Mouse (Mus musculus): Measurements from ENCODE around the gene Ptcd1. TPM values are rescaled to one million over a fixed set of nuclear protein-coding genes. Genes with fewer than 3 reads are reported as not detected.

The Ptcd1 gene
- polyA plus RNA-seq, 1 experiment from 2014 or later, result 20.0 TPM

- Histone ChIP-seq H3K9me3 (replicated peaks) (no peaks in the 10 kb centered on the region), H3K4me1 (no peaks in the 10 kb centered on the region), H3K9ac (no peak overlapping the region), H3K27ac (no peak overlapping the region), H3K4me3 (no peak overlapping the region), H3K4me2 (no peak overlapping the region), H3K36me3 (ENCODE audit: poor library complexity, severe bottlenecking) (peaks cover 31% of the 10 kb centered on the region), H3K27me3 (0 out of 2 replicates have a peak, but pooled peaks cover 2% of the 10 kb centered on the region)
- ATAC-seq, result no peak
- 79% methylated on average over 7 of the region's 7 CpGs for WGBS
Measured at GRCm38 (mm10) chr5:145120921-145121320, 46.0 kb downstream of the Ptcd1 start.

GRCm38 (mm10) chr5:145119385-145119784, 47.5 kb downstream of the Ptcd1 start:
- H3K27me3 ChIP-seq, result peaks cover 16% of the 10 kb centered on the region
- H3K27ac ChIP-seq, result no peak overlapping the region
- 92% methylated on average over 2 of the region's 2 CpGs for WGBS
- peaks cover 15% of the 10 kb centered on the region for H3K36me3 ChIP-seq (ENCODE audit: poor library complexity, severe bottlenecking)
- no peak for ATAC-seq
- H3K4me3 ChIP-seq, result no peak overlapping the region
- no peak overlapping the region for H3K9ac ChIP-seq
- no peak overlapping the region for H3K4me2 ChIP-seq
- H3K9me3 ChIP-seq (replicated peaks), result no peaks in the 10 kb centered on the region
- H3K4me1 ChIP-seq, result peaks cover 6% of the 10 kb centered on the region

GRCm38 (mm10) chr5:145118461-145118860, 48.4 kb downstream of the Ptcd1 start:
- H3K4me3 ChIP-seq, result no peak overlapping the region
- 92% methylated on average over 5 of the region's 5 CpGs for WGBS
- H3K9me3 ChIP-seq (replicated peaks), result no peaks in the 10 kb centered on the region
- H3K4me2 ChIP-seq, result no peak overlapping the region
- H3K9ac ChIP-seq, result no peak overlapping the region
- H3K27me3 ChIP-seq, result peaks cover 25% of the 10 kb centered on the region
- no peak overlapping the region for H3K27ac ChIP-seq
- H3K36me3 ChIP-seq (ENCODE audit: poor library complexity, severe bottlenecking), result peaks cover 6% of the 10 kb centered on the region; the same call in 1 of the 2 replicates
- H3K4me1 ChIP-seq, result peaks cover 13% of the 10 kb centered on the region
- ATAC-seq, result no peak

- ATAC-seq, result no peak
- WGBS, result 61% methylated on average over 6 of the region's 6 CpGs
Measured at GRCm38 (mm10) chr5:145118005-145118404, 48.9 kb downstream of the Ptcd1 start.

GRCm38 (mm10) chr5:145116916-145117315, 50.0 kb downstream of the Ptcd1 start:
- Histone ChIP-seq H3K4me2 (no peak overlapping the region), H3K36me3 (ENCODE audit: poor library complexity, severe bottlenecking) (0 out of 2 replicates have a peak, but pooled peaks cover 2% of the 10 kb centered on the region), H3K9ac (no peak overlapping the region), H3K9me3 (replicated peaks) (no peaks in the 10 kb centered on the region), H3K4me3 (no peak overlapping the region), H3K4me1 (peaks cover 13% of the 10 kb centered on the region), H3K27me3 (peaks cover 28% of the 10 kb centered on the region), H3K27ac (no peak overlapping the region)
- WGBS, result 51% methylated on average over 10 of the region's 10 CpGs
- no peak for ATAC-seq

More at GRCm38 (mm10) chr5:145118005-145118404, 48.9 kb downstream of the Ptcd1 start:
- Histone ChIP-seq H3K9me3 (replicated peaks) (no peaks in the 10 kb centered on the region), H3K4me1 (peaks cover 13% of the 10 kb centered on the region), H3K4me3 (no peak overlapping the region), H3K4me2 (no peak overlapping the region), H3K27me3 (peaks cover 28% of the 10 kb centered on the region), H3K9ac (no peak overlapping the region), H3K36me3 (ENCODE audit: poor library complexity, severe bottlenecking) (peaks cover 1% of the 10 kb centered on the region; the same call in 1 of the 2 replicates), H3K27ac (no peak overlapping the region)

- Histone ChIP-seq H3K27ac (no peak overlapping the region), H3K4me1 (peaks cover 13% of the 10 kb centered on the region), H3K36me3 (ENCODE audit: poor library complexity, severe bottlenecking) (0 out of 2 replicates have a peak, but pooled peaks cover 8% of the 10 kb centered on the region), H3K4me2 (no peak overlapping the region), H3K27me3 (peaks cover 28% of the 10 kb centered on the region), H3K4me3 (no peak overlapping the region), H3K9me3 (replicated peaks) (no peaks in the 10 kb centered on the region), H3K9ac (no peak overlapping the region)
- WGBS, result 59% methylated on average over 4 of the region's 4 CpGs
- no peak for ATAC-seq
Measured at GRCm38 (mm10) chr5:145116316-145116715, 50.6 kb downstream of the Ptcd1 start.

GRCm38 (mm10) chr5:145115736-145116135, 51.2 kb downstream of the Ptcd1 start:
- H3K4me3 ChIP-seq, result no peak overlapping the region
- no peaks in the 10 kb centered on the region for H3K9me3 ChIP-seq (replicated peaks)
- peaks cover 28% of the 10 kb centered on the region for H3K27me3 ChIP-seq
- WGBS, result 95% methylated on average over 5 of the region's 5 CpGs
- no peak overlapping the region for H3K9ac ChIP-seq
- peaks cover 13% of the 10 kb centered on the region for H3K4me1 ChIP-seq
- no peak overlapping the region for H3K27ac ChIP-seq
- H3K36me3 ChIP-seq (ENCODE audit: poor library complexity, severe bottlenecking), result peaks cover 14% of the 10 kb centered on the region
- H3K4me2 ChIP-seq, result no peak overlapping the region
- ATAC-seq, result no peak

GRCm38 (mm10) chr5:145114606-145115473, 52.1 kb downstream of the Ptcd1 start:
- Histone ChIP-seq H3K4me2 (peak overlapping the region; percentile 70), H3K36me3 (ENCODE audit: poor library complexity, severe bottlenecking) (peaks cover 23% of the 10 kb centered on the region), H3K27ac (no peak overlapping the region), H3K4me3 (peak overlapping the region; percentile 45), H3K9me3 (replicated peaks) (no peaks in the 10 kb centered on the region), H3K4me1 (peaks cover 13% of the 10 kb centered on the region), H3K9ac (peak overlapping the region; percentile 61), H3K27me3 (peaks cover 28% of the 10 kb centered on the region)
- peak; percentile 13; the same call in 1 of the 2 replicates for ATAC-seq
- WGBS, result 22% methylated on average over 32 of the region's 40 CpGs

- H3K4me1 ChIP-seq, result peaks cover 13% of the 10 kb centered on the region
- WGBS, result under 1% methylated on average over 38 of the region's 53 CpGs
- H3K27ac ChIP-seq, result no peak within 1 kb of the TSS
- H3K9ac ChIP-seq, result peak within 1 kb of the TSS; percentile 61
- H3K4me2 ChIP-seq, result peak within 1 kb of the TSS; percentile 70
- peaks cover 28% of the 10 kb centered on the region for H3K27me3 ChIP-seq
- peak within 1 kb of the TSS; percentile 45 for H3K4me3 ChIP-seq
- H3K36me3 ChIP-seq (ENCODE audit: poor library complexity, severe bottlenecking), result peaks cover 30% of the 10 kb centered on the region
- peak; percentile 57 for ATAC-seq
- no peaks in the 10 kb centered on the region for H3K9me3 ChIP-seq (replicated peaks)
Measured at GRCm38 (mm10) chr5:145114071-145114605, 52.8 kb downstream of the Ptcd1 start, which contains the start of gene Arpc1b. Gene Arpc1b (plus strand): TSS chr5:145114215.

- Histone ChIP-seq H3K9ac (no peak overlapping the region), H3K36me3 (ENCODE audit: poor library complexity, severe bottlenecking) (peaks cover 35% of the 10 kb centered on the region), H3K27ac (no peak overlapping the region), H3K4me2 (peak overlapping the region; percentile 70), H3K4me1 (peaks cover 13% of the 10 kb centered on the region), H3K4me3 (peak overlapping the region; percentile 45; the same call in 1 of the 2 replicates), H3K27me3 (peaks cover 28% of the 10 kb centered on the region), H3K9me3 (replicated peaks) (no peaks in the 10 kb centered on the region)
- WGBS, result 61% methylated on average over 2 of the region's 2 CpGs
- ATAC-seq, result no peak
Measured at GRCm38 (mm10) chr5:145113416-145113815, 53.5 kb downstream of the Ptcd1 start.

- peaks cover 44% of the 10 kb centered on the region for H3K36me3 ChIP-seq (ENCODE audit: poor library complexity, severe bottlenecking)
- no peak overlapping the region for H3K4me2 ChIP-seq
- H3K27me3 ChIP-seq, result peaks cover 28% of the 10 kb centered on the region
- WGBS, result 82% methylated on average over 8 of the region's 8 CpGs
- ATAC-seq, result no peak
- no peaks in the 10 kb centered on the region for H3K9me3 ChIP-seq (replicated peaks)
- H3K27ac ChIP-seq, result no peak overlapping the region
- H3K4me3 ChIP-seq, result no peak overlapping the region
- H3K9ac ChIP-seq, result no peak overlapping the region
- H3K4me1 ChIP-seq, result peaks cover 13% of the 10 kb centered on the region
Measured at GRCm38 (mm10) chr5:145112566-145112965, 54.3 kb downstream of the Ptcd1 start.

- ATAC-seq, result no peak
- 91% methylated on average over 6 of the region's 6 CpGs for WGBS
- no peak overlapping the region for H3K27ac ChIP-seq
- no peaks in the 10 kb centered on the region for H3K9me3 ChIP-seq (replicated peaks)
- no peak overlapping the region for H3K4me2 ChIP-seq
- peaks cover 66% of the 10 kb centered on the region for H3K36me3 ChIP-seq (ENCODE audit: poor library complexity, severe bottlenecking)
- H3K4me3 ChIP-seq, result no peak overlapping the region
- peaks cover 23% of the 10 kb centered on the region for H3K27me3 ChIP-seq
- H3K9ac ChIP-seq, result no peak overlapping the region
- peaks cover 13% of the 10 kb centered on the region for H3K4me1 ChIP-seq
Measured at GRCm38 (mm10) chr5:145110401-145110800, 56.5 kb downstream of the Ptcd1 start.
